Mouse (Mus musculus) kidney, embryonic 15.5 days (tissue): ENCODE data around the gene Gm10800. TPM values are rescaled to one million over a fixed set of nuclear protein-coding genes. Genes with fewer than 3 reads are reported as not detected.
"Not testable (repeated sequence)": the region's sequence is repeated elsewhere in the genome, so short reads cannot be mapped to it uniquely, and the experiment has no call there.

Experiments used
- ATAC-seq: fragments of 200-750 bp; cut with Nextera tagmentation; replicated peaks from 2 replicates; pipeline ENCODE4 v1.8.0; 2017; ENCODE audit warnings: moderate TSS enrichment; ENCODE audit not compliant: low FRiP score
- H3K27ac ChIP-seq: fragments of 300-500 bp; sonication (generic); 2 replicates; pipeline ENCODE4 v1.5.1; 2015; ENCODE audit warnings: mild to moderate bottlenecking, inconsistent platforms
- H3K27me3 ChIP-seq: fragments of 300-500 bp; sonication (generic); 2 replicates; pipeline ENCODE4 v1.6.1; 2015; ENCODE audit warnings: inconsistent platforms
- H3K36me3 ChIP-seq: fragments of 300-500 bp; sonication (generic); 2 replicates; pipeline ENCODE4 v1.6.1; 2015; ENCODE audit warnings: inconsistent platforms
- H3K4me1 ChIP-seq: fragments of 300-500 bp; sonication (generic); 2 replicates; pipeline ENCODE4 v1.6.1; 2015; ENCODE audit warnings: inconsistent platforms
- H3K4me2 ChIP-seq: fragments of 300-500 bp; sonication (generic); 2 replicates; pipeline ENCODE4 v1.6.1; 2015; ENCODE audit warnings: moderate library complexity, mild to moderate bottlenecking, inconsistent platforms
- H3K4me3 ChIP-seq: fragments of 300-500 bp; sonication (generic); replicated peaks from 2 replicates; pipeline ENCODE4 v1.5.1; 2015; ENCODE audit warnings: mild to moderate bottlenecking, inconsistent platforms
- H3K9ac ChIP-seq: fragments of 300-500 bp; sonication (generic); 2 replicates; pipeline ENCODE4 v1.6.1; 2015; ENCODE audit warnings: mild to moderate bottlenecking, inconsistent platforms
- H3K9me3 ChIP-seq: fragments of 300-500 bp; sonication (generic); replicated peaks from 2 replicates; pipeline ENCODE4 v1.6.1; 2016; ENCODE audit warnings: inconsistent platforms
- WGBS: fragments of 180-500 bp; shearing (Covaris S2); methylation state at CpG from one replicate; pipeline ENCODE4 v1.1.7; 2015; ENCODE audit warnings: mixed read lengths; 5-methylcytosine and 5-hydroxymethylcytosine counted together
- polyA plus RNA-seq: library from polyadenylated mRNA; unstranded; fragments of >200 nt; fragmentation: Nextera tagmentation; extraction: Ambion mirVana; gene quantifications from 2 replicates; pipeline ENCODE4 v1.2.1, GENCODE M21; 2015

Gm10800 gene
- polyA plus RNA-seq: 0.45 and 0.64 TPM in 2 replicates

DNA sequence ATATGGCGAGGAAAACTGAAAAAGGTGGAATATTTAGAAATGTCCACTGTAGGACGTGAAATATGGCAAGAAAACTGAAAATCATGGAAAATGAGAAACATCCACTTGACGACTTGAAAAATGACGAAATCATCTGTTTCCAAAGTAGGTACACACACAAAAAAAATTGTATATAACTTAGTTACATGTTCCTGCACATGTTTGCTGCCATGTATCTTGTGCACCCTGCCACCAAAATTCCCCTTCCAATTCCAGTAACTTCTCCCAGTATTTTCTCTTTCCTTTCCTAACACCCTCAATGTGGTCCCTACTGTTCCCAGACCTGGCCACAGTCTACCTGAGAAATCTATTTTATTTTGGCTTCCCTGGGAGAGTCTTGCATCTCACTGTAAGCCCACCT is at the start of gene Gm10800:
Gene Gm10800, minus strand, starts transcription at position 101 of the 400 bp plus-strand sequence.
- not testable (repeated sequence) for H3K9ac ChIP-seq, H3K4me1 ChIP-seq, H3K27me3 ChIP-seq, H3K27ac ChIP-seq, H3K4me3 ChIP-seq, H3K9me3 ChIP-seq, H3K36me3 ChIP-seq, H3K4me2 ChIP-seq, ATAC-seq
- WGBS: 85% methylated on average over 4 of the region's 4 CpGs

- ATAC-seq: no peak
- Histone ChIP-seq H3K27me3 (no peaks in the 10 kb centered on the region), H3K9ac (no peak overlapping the region), H3K27ac (no peak overlapping the region), H3K4me1 (no peaks in the 10 kb centered on the region), H3K4me3 (no peak overlapping the region), H3K9me3 (no peaks in the 10 kb centered on the region), H3K4me2 (no peak overlapping the region), H3K36me3 (no peaks in the 10 kb centered on the region)
- 95% methylated on average over 1 of the region's 1 CpGs for WGBS
Measured at GRCm38 (mm10) chr2:98697533-98697932, 30.4 kb upstream of the Gm10800 start.

GRCm38 (mm10) chr2:98661937-98662336 is 5.2 kb downstream of the Gm10800 start, which contains the start of gene Gm10801:
TSS of gene Gm10801 (plus strand) at chr2:98662237.
- not testable (repeated sequence) for H3K27ac ChIP-seq, H3K4me3 ChIP-seq, H3K36me3 ChIP-seq, H3K9ac ChIP-seq, H3K4me1 ChIP-seq, ATAC-seq, H3K27me3 ChIP-seq, H3K4me2 ChIP-seq, H3K9me3 ChIP-seq
- WGBS: 84% methylated on average over 4 of the region's 5 CpGs

Other genes with a start within 250 kb of the Gm10800 start
- gene Gm10801, start 5.1 kb downstream of the Gm10800 start, polyA plus RNA-seq: not detected in 2 replicates